8 mouse cellular contexts compared by ENCODE assay signal in genomic region chrX:93281756-93282155, GRCm38 (mm10). TPM values are rescaled to one million over a fixed set of nuclear protein-coding genes. Genes with fewer than 3 reads are reported as not detected.
DNase-seq lines count a peak whose midpoint lies in the region; ATAC-seq and TF ChIP-seq lines count a peak whose summit lies in the region.

No protein-coding gene starts in this region.

- no peak overlapping the region for H3K9ac ChIP-seq in heart, embryonic 13.5 days
- H3K9ac ChIP-seq in limb, embryonic 12.5 days (replicated peaks), result no peak overlapping the region

- 11% methylated on average over 5 of the region's 5 CpGs for WGBS in heart, embryonic 13.5 days
- 17% methylated on average over 5 of the region's 5 CpGs for WGBS in limb, embryonic 12.5 days

- H3K4me1 ChIP-seq in heart, embryonic 13.5 days, result no peaks in the 10 kb centered on the region
- peaks cover 6% of the 10 kb centered on the region for H3K4me1 ChIP-seq in testis, adult 2 months (ENCODE audit: control insufficient read depth, insufficient read depth, low read length)
- no peaks in the 10 kb centered on the region for H3K4me1 ChIP-seq in limb, embryonic 12.5 days (replicated peaks)

- TF ChIP-seq CTCF in testis, adult 2 months (IDR thresholded peaks at IDR 0.05; ENCODE audit: control insufficient read depth, insufficient read depth, insufficient replicate concordance, low read depth, low read length), result no peak

- no peaks in the 10 kb centered on the region for H3K9me3 ChIP-seq in heart, embryonic 13.5 days
- no peaks in the 10 kb centered on the region for H3K9me3 ChIP-seq in limb, embryonic 12.5 days

- no peak for ATAC-seq in heart, embryonic 13.5 days (ENCODE audit: extremely low read depth, insufficient number of reproducible peaks, low FRiP score, low TSS enrichment)
- ATAC-seq in limb, embryonic 12.5 days (ENCODE audit: insufficient number of reproducible peaks, insufficient read depth, low FRiP score, low TSS enrichment, low read depth), result peak; percentile 22; the same call in 1 of the 2 replicates

- H3K4me2 ChIP-seq in heart, embryonic 13.5 days, result peak overlapping the region; percentile 51
- H3K4me2 ChIP-seq in limb, embryonic 12.5 days, result peak overlapping the region; percentile 29

- H3K27ac ChIP-seq in heart, embryonic 13.5 days (replicated peaks), result no peak overlapping the region
- peak overlapping the region; percentile 55 for H3K27ac ChIP-seq in testis, adult 2 months (ENCODE audit: control insufficient read depth, insufficient read depth, low read depth, low read length)
- H3K27ac ChIP-seq in limb, embryonic 12.5 days, result no peak overlapping the region

- H3K4me3 ChIP-seq in heart, embryonic 13.5 days, result peak overlapping the region; percentile 30
- peak overlapping the region; percentile 37 for H3K4me3 ChIP-seq in testis, adult 2 months (ENCODE audit: control insufficient read depth, low read depth, low read length)
- H3K4me3 ChIP-seq in limb, embryonic 12.5 days (replicated peaks), result peak overlapping the region; percentile 17

- no peak for DNase-seq in heart, postnatal 14 days
- DNase-seq in testis, postnatal 14 days (ENCODE audit: low spot score), result no peak
- no peak for DNase-seq in adrenal gland, postnatal 10 days
- DNase-seq in ovary, adult 18-20 months (ENCODE audit: low spot score), result no peak
- DNase-seq in T-cell, adult 2 months (ENCODE audit: low spot score), result no peak

- peaks cover 84% of the 10 kb centered on the region for H3K27me3 ChIP-seq in heart, embryonic 13.5 days (replicated peaks)
- no peaks in the 10 kb centered on the region for H3K27me3 ChIP-seq in testis, adult 2 months (ENCODE audit: control insufficient read depth, insufficient read depth, low read length)
- H3K27me3 ChIP-seq in limb, embryonic 12.5 days, result peaks cover 81% of the 10 kb centered on the region

- no peaks in the 10 kb centered on the region for H3K36me3 ChIP-seq in heart, embryonic 13.5 days
- H3K36me3 ChIP-seq in testis, adult 2 months (ENCODE audit: control insufficient read depth, insufficient read depth, low read length), result no peaks in the 10 kb centered on the region
- no peaks in the 10 kb centered on the region for H3K36me3 ChIP-seq in limb, embryonic 12.5 days

- intact Hi-C loops in heart, postnatal 14 days (cut with DNase I), result loop anchor here (10.0 kb wide), 1 partner anchor 273 kb away; no protein-coding TSS in a partner anchor

- no peak for TF ChIP-seq POLR2A in testis, adult 2 months (IDR thresholded peaks at IDR 0.05; ENCODE audit: control insufficient read depth, low read depth, low read length)

RNA-seq across cellular contexts. Expression of gene Arx, which starts 4.5 kb away (rescaled TPM):
- not detected in 2 replicates for polyA plus RNA-seq in heart, embryonic 13.5 days (2015; fragmentation: Nextera tagmentation; extraction: Ambion mirVana)
- total RNA-seq in heart, postnatal 14 days (2021), result not detected
- 1.3 and 1.7 TPM in 2 replicates for polyA plus RNA-seq in testis, adult 2 months (2012; rRNA removed)
- polyA plus RNA-seq in limb, embryonic 12.5 days (2016; fragmentation: Nextera tagmentation; extraction: Ambion mirVana), result 0.61 and 0.76 TPM in 2 replicates
- under 1 TPM; 0.21 to 0.24 TPM for total RNA-seq in adrenal gland, postnatal 10 days (2021)
